Mouse (Mus musculus): ENCODE results near the gene Aanat. TPM values are rescaled to one million over a fixed set of nuclear protein-coding genes. Genes with fewer than 3 reads are reported as not detected.
A peak's percentile ranks its signal among the peaks of the same experiment; 100 is the strongest.

Aanat gene
- total and polyA plus RNA-seq, 2 experiments from 2014 or later, result not detected

DNA sequence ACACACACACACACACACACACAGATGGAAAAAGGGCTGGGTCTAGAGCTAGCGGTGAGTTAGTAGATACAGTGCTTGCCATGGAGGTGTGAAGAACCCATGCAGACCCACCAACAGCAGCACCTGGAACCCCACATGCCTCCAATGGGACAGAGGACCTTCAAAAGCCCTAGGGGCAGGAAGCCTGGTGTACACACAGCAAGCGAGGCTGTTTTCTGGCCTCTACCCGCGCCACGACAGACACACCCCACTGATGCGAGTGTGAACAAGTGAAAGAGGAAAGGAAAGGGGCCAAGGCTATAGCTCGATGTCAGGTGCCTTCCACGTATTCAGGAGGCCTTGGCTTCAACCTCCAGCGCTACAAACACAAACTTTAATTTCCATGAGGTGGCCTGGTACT, 25.7 kb downstream of the Aanat start:
- no peaks in the 10 kb centered on the region for H3K9me3 ChIP-seq (replicated peaks; ENCODE audit: control insufficient read depth, low read length)
- ATAC-seq (ENCODE audit: insufficient read depth, low read depth) (no peak), DNase-seq (ENCODE audit: low spot score) (no peak)
- no peak overlapping the region for H3K4me3 ChIP-seq (ENCODE audit: low read depth, low read length)
- H3K9ac ChIP-seq (replicated peaks; ENCODE audit: low read depth, low read length), result no peak overlapping the region
- H3K4me2 ChIP-seq (ENCODE audit: low read depth, low read length), result no peak overlapping the region
- peaks cover 22% of the 10 kb centered on the region for H3K36me3 ChIP-seq (replicated peaks; ENCODE audit: control insufficient read depth, insufficient read depth, low read length)
- TF ChIP-seq EP300 (IDR thresholded peaks at IDR 0.05; ENCODE audit: low read depth) (no peak), CTCF (IDR thresholded peaks at IDR 0.05; ENCODE audit: low read depth) (no peak)
- H3K27me3 ChIP-seq (ENCODE audit: control insufficient read depth, insufficient read depth, low read length), result no peaks in the 10 kb centered on the region
- no peak overlapping the region for H3K27ac ChIP-seq (ENCODE audit: low read depth)
- WGBS, result 86% methylated on average over 9 of the region's 9 CpGs
- peaks cover 25% of the 10 kb centered on the region for H3K4me1 ChIP-seq (ENCODE audit: control insufficient read depth, insufficient read depth)

DNA sequence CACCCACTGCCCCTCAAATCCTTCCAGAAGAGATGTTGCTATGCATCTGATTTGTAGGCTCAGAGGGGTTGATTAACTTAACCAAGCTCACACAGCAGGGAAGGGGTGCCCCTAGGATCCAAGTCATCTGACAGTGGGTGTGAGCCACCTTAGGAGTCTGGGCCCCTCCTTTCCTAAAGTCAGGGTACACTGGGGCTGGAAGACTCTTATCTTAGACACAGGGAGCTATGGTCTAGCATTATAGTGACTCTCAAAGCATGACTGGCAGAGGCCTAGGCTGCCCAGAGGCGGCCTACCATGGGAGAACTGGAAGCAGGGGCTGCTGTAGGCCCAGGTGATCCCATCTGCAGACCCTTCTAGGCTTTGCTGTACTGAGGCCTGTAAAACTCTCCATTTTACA, 26.3 kb downstream of the Aanat start:
- no peak overlapping the region for H3K27ac ChIP-seq (ENCODE audit: low read depth)
- H3K4me1 ChIP-seq (ENCODE audit: control insufficient read depth, insufficient read depth), result peaks cover 31% of the 10 kb centered on the region
- H3K36me3 ChIP-seq (replicated peaks; ENCODE audit: control insufficient read depth, insufficient read depth, low read length), result peaks cover 18% of the 10 kb centered on the region
- no peak for ATAC-seq (ENCODE audit: insufficient read depth, low read depth)
- H3K9me3 ChIP-seq (replicated peaks; ENCODE audit: control insufficient read depth, low read length), result no peaks in the 10 kb centered on the region
- no peak overlapping the region for H3K4me3 ChIP-seq (ENCODE audit: low read depth, low read length)
- no peak for TF ChIP-seq EP300 (IDR thresholded peaks at IDR 0.05; ENCODE audit: low read depth)
- no peak for TF ChIP-seq CTCF (IDR thresholded peaks at IDR 0.05; ENCODE audit: low read depth)
- no peak for DNase-seq (ENCODE audit: low spot score)
- H3K9ac ChIP-seq (replicated peaks; ENCODE audit: low read depth, low read length), result no peak overlapping the region
- H3K4me2 ChIP-seq (ENCODE audit: low read depth, low read length), result no peak overlapping the region
- no peaks in the 10 kb centered on the region for H3K27me3 ChIP-seq (ENCODE audit: control insufficient read depth, insufficient read depth, low read length)
- 86% methylated on average over 1 of the region's 1 CpGs for WGBS

DNA sequence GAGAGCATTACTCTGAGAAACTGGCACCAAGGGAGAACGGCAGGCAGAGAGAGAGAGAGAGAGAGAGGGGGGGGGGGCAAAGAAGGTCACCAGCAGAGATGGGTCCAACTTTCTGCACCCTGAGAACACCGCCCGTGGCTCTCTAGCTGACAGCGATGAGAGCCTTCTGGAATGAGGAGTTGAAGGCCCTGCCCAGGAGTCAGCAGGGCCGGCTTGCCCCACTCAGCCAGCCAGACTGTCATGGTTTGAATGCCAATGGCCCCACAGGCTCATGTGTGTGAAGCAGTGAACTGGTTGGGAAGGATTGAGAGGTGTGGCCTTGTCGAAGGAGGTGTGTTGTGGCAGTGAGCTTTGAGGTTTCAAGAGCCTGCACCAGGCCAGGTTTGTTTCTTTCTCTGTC, 27.0 kb downstream of the Aanat start:
- no peak overlapping the region for H3K4me3 ChIP-seq (ENCODE audit: low read depth, low read length)
- peaks cover 15% of the 10 kb centered on the region for H3K36me3 ChIP-seq (replicated peaks; ENCODE audit: control insufficient read depth, insufficient read depth, low read length)
- H3K4me2 ChIP-seq (ENCODE audit: low read depth, low read length), result no peak overlapping the region
- H3K4me1 ChIP-seq (ENCODE audit: control insufficient read depth, insufficient read depth), result peaks cover 35% of the 10 kb centered on the region
- no peak for DNase-seq (ENCODE audit: low spot score)
- no peak overlapping the region for H3K27ac ChIP-seq (ENCODE audit: low read depth)
- no peak overlapping the region for H3K9ac ChIP-seq (replicated peaks; ENCODE audit: low read depth, low read length)
- ATAC-seq (ENCODE audit: insufficient read depth, low read depth), result no peak
- WGBS, result 82% methylated on average over 6 of the region's 6 CpGs
- H3K9me3 ChIP-seq (replicated peaks; ENCODE audit: control insufficient read depth, low read length), result no peaks in the 10 kb centered on the region
- TF ChIP-seq EP300 (IDR thresholded peaks at IDR 0.05; ENCODE audit: low read depth) (no peak), CTCF (IDR thresholded peaks at IDR 0.05; ENCODE audit: low read depth) (no peak)
- no peaks in the 10 kb centered on the region for H3K27me3 ChIP-seq (ENCODE audit: control insufficient read depth, insufficient read depth, low read length)

DNA sequence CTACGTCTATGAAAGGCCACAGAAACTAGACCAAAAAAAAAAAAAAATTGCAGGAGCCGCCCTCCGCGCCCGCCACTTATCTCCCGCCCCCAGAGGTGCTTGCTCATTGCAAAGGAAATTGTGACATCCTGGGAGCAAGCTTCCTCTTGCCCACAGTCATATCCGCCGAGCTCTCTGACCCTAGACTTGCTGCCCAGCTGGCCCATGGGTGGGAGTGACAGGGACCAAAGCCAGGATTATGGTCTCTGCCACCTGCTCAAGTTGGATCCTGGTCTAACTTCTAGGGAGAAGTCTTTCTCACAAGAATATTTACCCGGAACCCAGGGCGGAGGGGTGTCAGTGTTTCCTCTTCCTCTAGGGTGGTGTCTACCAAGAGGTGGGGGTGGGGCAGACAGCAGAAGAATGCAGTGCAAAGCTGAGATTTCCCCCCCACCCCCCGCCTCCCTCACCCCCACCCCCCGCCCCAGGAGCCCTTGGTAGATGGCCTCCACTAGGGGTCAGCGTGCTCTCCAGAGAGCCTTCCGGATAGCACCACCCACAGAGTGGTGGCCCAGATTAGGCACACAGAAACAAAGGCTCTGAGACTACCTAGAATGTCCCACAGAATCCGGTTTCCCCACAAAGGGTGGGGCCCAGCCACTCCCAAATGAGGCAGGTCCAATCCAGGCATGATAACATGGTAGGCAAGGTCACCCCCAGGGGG, 29.7 kb downstream of the Aanat start:
- Histone ChIP-seq H3K27ac (ENCODE audit: low read depth) (peak overlapping the region; percentile 82), H3K27me3 (ENCODE audit: control insufficient read depth, insufficient read depth, low read length) (no peaks in the 10 kb centered on the region), H3K9ac (replicated peaks; ENCODE audit: low read depth, low read length) (no peak overlapping the region; the same call in 1 of the 2 replicates), H3K4me3 (ENCODE audit: low read depth, low read length) (no peak overlapping the region), H3K4me2 (ENCODE audit: low read depth, low read length) (peak overlapping the region; percentile 41), H3K4me1 (ENCODE audit: control insufficient read depth, insufficient read depth) (peaks cover 56% of the 10 kb centered on the region), H3K9me3 (replicated peaks; ENCODE audit: control insufficient read depth, low read length) (no peaks in the 10 kb centered on the region), H3K36me3 (replicated peaks; ENCODE audit: control insufficient read depth, insufficient read depth, low read length) (no peaks in the 10 kb centered on the region)
- DNase-seq (ENCODE audit: low spot score) (peak; percentile 52), ATAC-seq (ENCODE audit: insufficient read depth, low read depth) (peak; percentile 67)
- 29% methylated on average over 14 of the region's 15 CpGs for WGBS
- peak; percentile 25; the same call in 1 of the 2 replicates for TF ChIP-seq EP300 (IDR thresholded peaks at IDR 0.05; ENCODE audit: low read depth)
- TF ChIP-seq CTCF (IDR thresholded peaks at IDR 0.05; ENCODE audit: low read depth), result peak; percentile 37

DNA sequence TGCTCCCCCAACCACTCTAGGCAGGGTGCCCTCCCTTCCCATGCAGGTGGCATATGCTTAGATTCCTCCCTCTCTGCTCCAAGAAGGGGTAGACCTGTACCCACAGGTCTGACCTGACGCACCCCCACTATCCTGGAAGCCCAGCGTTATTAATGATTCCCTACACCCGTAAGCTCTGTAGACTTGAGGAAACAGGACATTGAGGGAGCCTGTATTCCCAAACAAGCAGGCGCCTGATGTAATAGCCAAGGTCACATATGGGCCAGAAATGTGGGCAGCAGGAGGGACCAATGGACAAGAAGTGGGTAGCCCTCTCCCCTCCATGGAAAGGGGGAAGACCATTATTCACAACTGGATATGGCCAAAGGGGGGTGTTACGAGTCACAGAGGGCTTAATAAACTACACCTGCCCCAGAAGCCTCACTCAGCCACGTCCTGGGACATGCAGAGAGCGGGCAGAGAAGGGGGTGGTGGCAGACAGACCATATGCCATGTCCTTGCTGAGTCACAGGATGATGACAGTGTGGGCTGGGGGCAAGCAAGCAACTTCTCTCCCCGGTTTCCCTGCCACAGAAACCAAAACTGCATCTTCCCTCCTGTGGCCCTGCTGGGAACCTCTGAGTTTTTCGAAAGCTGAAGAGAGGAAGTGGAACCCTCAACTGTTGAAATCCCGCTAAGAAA, 30.3 kb downstream of the Aanat start:
- ATAC-seq (ENCODE audit: insufficient read depth, low read depth) (no peak), DNase-seq (ENCODE audit: low spot score) (no peak)
- 74% methylated on average over 10 of the region's 10 CpGs for WGBS
- H3K4me2 ChIP-seq (ENCODE audit: low read depth, low read length), result peak overlapping the region; percentile 30
- peaks cover 62% of the 10 kb centered on the region for H3K4me1 ChIP-seq (ENCODE audit: control insufficient read depth, insufficient read depth)
- no peaks in the 10 kb centered on the region for H3K9me3 ChIP-seq (replicated peaks; ENCODE audit: control insufficient read depth, low read length)
- H3K4me3 ChIP-seq (ENCODE audit: low read depth, low read length), result no peak overlapping the region
- TF ChIP-seq EP300 (IDR thresholded peaks at IDR 0.05; ENCODE audit: low read depth) (no peak), CTCF (IDR thresholded peaks at IDR 0.05; ENCODE audit: low read depth) (no peak)
- peak overlapping the region; percentile 82 for H3K27ac ChIP-seq (ENCODE audit: low read depth)
- no peaks in the 10 kb centered on the region for H3K36me3 ChIP-seq (replicated peaks; ENCODE audit: control insufficient read depth, insufficient read depth, low read length)
- no peaks in the 10 kb centered on the region for H3K27me3 ChIP-seq (ENCODE audit: control insufficient read depth, insufficient read depth, low read length)
- no peak overlapping the region; the same call in 1 of the 2 replicates for H3K9ac ChIP-seq (replicated peaks; ENCODE audit: low read depth, low read length)

Data from heart, postnatal 0 days (tissue).